In the genomic region with DNA sequence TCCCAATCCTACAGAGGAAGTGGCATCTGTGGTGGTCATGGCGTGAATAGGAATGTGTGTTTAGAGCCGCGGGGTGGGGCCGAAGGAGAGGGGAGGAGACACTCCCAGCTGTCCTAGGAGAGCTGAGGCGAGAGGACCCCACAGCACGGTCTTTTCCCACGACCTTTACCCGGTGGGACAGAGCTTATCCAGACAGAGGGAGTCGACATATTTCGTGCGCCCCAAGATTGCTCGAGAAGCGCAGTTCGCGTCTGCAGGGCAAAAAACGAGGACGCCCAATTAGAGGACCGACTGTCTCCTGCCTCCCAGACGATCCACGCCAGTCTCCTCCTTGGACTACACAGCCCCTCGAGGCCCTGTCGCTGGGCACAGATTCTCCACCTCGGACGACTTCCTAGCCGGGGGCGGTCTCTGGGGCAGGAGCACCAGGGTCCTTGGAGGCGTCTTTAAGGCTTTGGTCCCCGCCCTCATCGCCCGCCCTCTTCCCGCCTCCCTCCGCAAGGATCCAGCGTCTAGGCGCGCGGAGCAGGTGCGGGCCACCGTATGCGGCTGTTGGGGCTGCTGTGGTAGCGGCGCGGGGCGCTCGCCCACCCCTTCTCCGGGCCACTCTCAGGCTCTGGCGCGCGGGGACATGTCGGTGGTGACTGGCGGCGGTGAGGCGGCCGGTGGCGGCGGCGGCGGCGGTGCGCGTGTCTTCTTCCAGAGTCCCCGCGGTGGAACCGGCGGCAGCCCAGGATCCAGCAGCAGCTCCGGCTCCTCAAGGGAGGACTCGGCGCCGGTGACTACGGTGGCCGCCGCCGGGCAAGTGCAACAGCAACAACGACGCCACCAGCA, we compare ENCODE assay signal across 7 mouse cellular contexts. TPM values are rescaled to one million over a fixed set of nuclear protein-coding genes. Genes with fewer than 3 reads are reported as not detected.
DNase-seq lines count a peak whose midpoint lies in the region; ATAC-seq and TF ChIP-seq lines count a peak whose summit lies in the region.

A gene (plus strand): TSS at position 22 of the 834 bp plus-strand sequence.

- H3K4me3 ChIP-seq in cortical plate, adult 2 months (ENCODE audit: insufficient read depth, low read length), result peak within 1 kb of the TSS; percentile 59
- H3K4me3 ChIP-seq in intestine, embryonic 14.5 days (ENCODE audit: low read depth, low read length), result peak within 1 kb of the TSS; percentile 60
- peak within 1 kb of the TSS; percentile 55 for H3K4me3 ChIP-seq in midbrain, embryonic 11.5 days (ENCODE audit: low read depth, low read length)
- H3K4me3 ChIP-seq in stomach, postnatal 0 days (ENCODE audit: low read depth, low read length), result peak within 1 kb of the TSS; percentile 54

- TF ChIP-seq EP300 in stomach, postnatal 0 days (optimal IDR thresholded peaks at IDR 0.05), result no peak

- peak; percentile 39; the same call in 1 of the 2 replicates for TF ChIP-seq POLR2A in cortical plate, adult 2 months (IDR thresholded peaks at IDR 0.05; ENCODE audit: extremely low read depth, insufficient read depth, low read length)

- peaks cover 32% of the 10 kb centered on the region for H3K27me3 ChIP-seq in intestine, embryonic 14.5 days (replicated peaks; ENCODE audit: control insufficient read depth, insufficient read depth, low read length)
- H3K27me3 ChIP-seq in midbrain, embryonic 11.5 days (ENCODE audit: control insufficient read depth, insufficient read depth, low read length), result peaks cover 4% of the 10 kb centered on the region
- 0 out of 2 replicates have a peak, but pooled peaks cover 3% of the 10 kb centered on the region for H3K27me3 ChIP-seq in stomach, postnatal 0 days (ENCODE audit: control insufficient read depth, insufficient read depth, low read length)

- no peaks in the 10 kb centered on the region for H3K9me3 ChIP-seq in intestine, embryonic 14.5 days (ENCODE audit: control insufficient read depth, low read length)
- H3K9me3 ChIP-seq in midbrain, embryonic 11.5 days (ENCODE audit: control insufficient read depth, low read length), result no peaks in the 10 kb centered on the region
- H3K9me3 ChIP-seq in stomach, postnatal 0 days (ENCODE audit: control insufficient read depth, low read length), result no peaks in the 10 kb centered on the region

- under 1% methylated on average over 61 of the region's 74 CpGs for WGBS in intestine, embryonic 14.5 days
- WGBS in midbrain, embryonic 11.5 days, result under 1% methylated on average over 73 of the region's 74 CpGs
- under 1% methylated on average over 67 of the region's 74 CpGs for WGBS in stomach, postnatal 0 days

- intact Hi-C loops in left cerebral cortex, postnatal 4 days (cut with DNase I), result loop anchor here (10.0 kb wide), 1 partner anchor 149 kb away; no protein-coding TSS in a partner anchor

- peak; percentile 72 for DNase-seq in adrenal gland, postnatal 25 days
- DNase-seq in gastrocnemius, postnatal 25 days, result peak; percentile 36
- peak; percentile 76 for DNase-seq in intestine, embryonic 14.5 days (ENCODE audit: low spot score)
- DNase-seq in left cerebral cortex, postnatal 4 days, result peak; percentile 70
- DNase-seq in midbrain, embryonic 11.5 days (ENCODE audit: low spot score, missing footprints), result peak; percentile 97
- DNase-seq in stomach, postnatal 0 days (ENCODE audit: low spot score), result peak; percentile 50

- 0 out of 2 replicates have a peak within 1 kb of the TSS, but pooled peaks have one; percentile 3 for H3K9ac ChIP-seq in intestine, embryonic 14.5 days (ENCODE audit: low read length)
- peak within 1 kb of the TSS; percentile 66 for H3K9ac ChIP-seq in midbrain, embryonic 11.5 days (ENCODE audit: low read length)
- H3K9ac ChIP-seq in stomach, postnatal 0 days (ENCODE audit: low read length), result peak within 1 kb of the TSS; percentile 48

- no peaks in the 10 kb centered on the region for H3K36me3 ChIP-seq in intestine, embryonic 14.5 days (ENCODE audit: control insufficient read depth, insufficient read depth, low read length)
- no peaks in the 10 kb centered on the region for H3K36me3 ChIP-seq in midbrain, embryonic 11.5 days (ENCODE audit: control insufficient read depth, insufficient read depth, low read length)
- H3K36me3 ChIP-seq in stomach, postnatal 0 days (ENCODE audit: control insufficient read depth, insufficient read depth, low read length), result no peaks in the 10 kb centered on the region

- H3K4me1 ChIP-seq in cortical plate, adult 2 months (ENCODE audit: control insufficient read depth, insufficient read depth, low read length), result no peaks in the 10 kb centered on the region
- no peaks in the 10 kb centered on the region for H3K4me1 ChIP-seq in intestine, embryonic 14.5 days (replicated peaks; ENCODE audit: control insufficient read depth, insufficient read depth, low read length)
- peaks cover 6% of the 10 kb centered on the region for H3K4me1 ChIP-seq in midbrain, embryonic 11.5 days (ENCODE audit: control insufficient read depth, insufficient read depth, low read length)
- H3K4me1 ChIP-seq in stomach, postnatal 0 days (replicated peaks; ENCODE audit: control insufficient read depth, insufficient read depth), result no peaks in the 10 kb centered on the region

- peak; percentile 86 for ATAC-seq in intestine, embryonic 14.5 days (replicated peaks; ENCODE audit: low FRiP score, low TSS enrichment, low read depth)
- ATAC-seq in midbrain, embryonic 11.5 days (ENCODE audit: low FRiP score), result peak; percentile 90
- ATAC-seq in stomach, postnatal 0 days (ENCODE audit: low FRiP score, low TSS enrichment), result peak; percentile 54

- TF ChIP-seq CTCF in cortical plate, adult 2 months (IDR thresholded peaks at IDR 0.05; ENCODE audit: extremely low read depth, insufficient read depth, low read length), result no peak
- TF ChIP-seq CTCF in stomach, postnatal 0 days (IDR thresholded peaks at IDR 0.05; ENCODE audit: low read depth), result no peak

- H3K4me2 ChIP-seq in intestine, embryonic 14.5 days (ENCODE audit: low read length), result peak within 1 kb of the TSS; percentile 95
- H3K4me2 ChIP-seq in midbrain, embryonic 11.5 days, result peak within 1 kb of the TSS; percentile 91
- H3K4me2 ChIP-seq in stomach, postnatal 0 days (replicated peaks; ENCODE audit: low read depth), result peak within 1 kb of the TSS; percentile 97

- peak within 1 kb of the TSS; percentile 39; the same call in 1 of the 2 replicates for H3K27ac ChIP-seq in cortical plate, adult 2 months (ENCODE audit: insufficient read depth, low read length)
- H3K27ac ChIP-seq in intestine, embryonic 14.5 days (ENCODE audit: low read depth), result no peak within 1 kb of the TSS
- no peak within 1 kb of the TSS for H3K27ac ChIP-seq in midbrain, embryonic 11.5 days (ENCODE audit: low read depth, low read length)
- H3K27ac ChIP-seq in stomach, postnatal 0 days (replicated peaks), result no peak within 1 kb of the TSS

RNA-seq across cellular contexts. Expression of the gene that starts here (rescaled TPM):
- total RNA-seq in adrenal gland, postnatal 25 days (2021), result 20.4 and 28.9 TPM in 2 replicates
- 11.2 and 12.7 TPM in 2 replicates for polyA plus RNA-seq in cortical plate, adult 2 months (2012; rRNA removed)
- 100 to 1,000 TPM in 1 of 2 experiments, 10 to 100 TPM in 1; 72.6 to 105 TPM for total RNA-seq in gastrocnemius, postnatal 25 days (2021)
- polyA plus RNA-seq in intestine, embryonic 14.5 days (2014; fragmentation: Nextera tagmentation; extraction: Ambion mirVana), result 2.2 and 2.6 TPM in 2 replicates
- total RNA-seq in left cerebral cortex, postnatal 4 days (2021), result 10 to 100 TPM; 91.1 to 92.6 TPM
- 4.7 and 4.8 TPM in 2 replicates for polyA plus RNA-seq in midbrain, embryonic 11.5 days (2014; fragmentation: Nextera tagmentation; extraction: Ambion mirVana)
- 2.7 and 2.9 TPM in 2 replicates for polyA plus RNA-seq in stomach, postnatal 0 days (2015; fragmentation: Nextera tagmentation; extraction: Ambion mirVana)

Comparison
In these comparisons a context has a peak if more than half of its experiments do, and no peak if none do; other contexts are left out.
1. DNase-seq: peak in every context shown above with its lines; median percentile 97 in midbrain, embryonic 11.5 days; 76 in intestine, embryonic 14.5 days; 72 in adrenal gland, postnatal 25 days; 70 in left cerebral cortex, postnatal 4 days; 50 in stomach, postnatal 0 days; 36 in gastrocnemius, postnatal 25 days.
2. H3K9ac ChIP-seq: peak in every context shown above with its lines; median percentile 66 in midbrain, embryonic 11.5 days; 48 in stomach, postnatal 0 days; 3 in intestine, embryonic 14.5 days.